In genomic region chr5:66151301-66152188, GRCm38 (mm10) we compare ENCODE assay signal across 8 mouse cellular contexts. TPM values are rescaled to one million over a fixed set of nuclear protein-coding genes. Genes with fewer than 3 reads are reported as not detected.
DNase-seq lines count a peak whose midpoint lies in the region; ATAC-seq lines count a peak whose summit lies in the region.

No protein-coding gene starts in this region.

- ATAC-seq in embryonic facial prominence, embryonic 11.5 days (replicated peaks; ENCODE audit: insufficient number of reproducible peaks, low FRiP score, low TSS enrichment, low read depth) = peak; percentile 61
- ATAC-seq in hematopoietic stem cell, adult 5-6 weeks (replicated peaks in 1 of 2; ENCODE audit: insufficient read depth in 1 of 2, low FRiP score in 2 of 2, low TSS enrichment in 1 of 2, low read depth in 1 of 2, poor library complexity in 2 of 2, severe bottlenecking in 2 of 2) = peak; percentile 50 to 51
- no peak; the same call in 1 of the 2 replicates for ATAC-seq in limb, embryonic 12.5 days (ENCODE audit: insufficient number of reproducible peaks, insufficient read depth, low FRiP score, low TSS enrichment, low read depth)
- ATAC-seq in midbrain, embryonic 15.5 days (replicated peaks) = peak; percentile 65
- ATAC-seq in stomach, embryonic 15.5 days (ENCODE audit: insufficient read depth, low FRiP score, low read depth) = peak; percentile 71; the same call in 1 of the 2 replicates

- peak overlapping the region; percentile 40 for H3K4me3 ChIP-seq in embryonic facial prominence, embryonic 11.5 days (ENCODE audit: low read depth, low read length)
- peak overlapping the region; percentile 54 for H3K4me3 ChIP-seq in limb, embryonic 12.5 days (replicated peaks)
- peak overlapping the region; percentile 37 for H3K4me3 ChIP-seq in midbrain, embryonic 15.5 days
- peak overlapping the region; percentile 54 for H3K4me3 ChIP-seq in stomach, embryonic 15.5 days (replicated peaks)

- WGBS in embryonic facial prominence, embryonic 11.5 days = 5% methylated on average over 36 of the region's 37 CpGs
- WGBS in limb, embryonic 12.5 days = 8% methylated on average over 37 of the region's 37 CpGs
- WGBS in midbrain, embryonic 15.5 days = 7% methylated on average over 37 of the region's 37 CpGs
- WGBS in stomach, embryonic 15.5 days = 13% methylated on average over 37 of the region's 37 CpGs

- peak overlapping the region; percentile 73 for H3K27ac ChIP-seq in embryonic facial prominence, embryonic 11.5 days (replicated peaks; ENCODE audit: low read depth, low read length)
- peak overlapping the region; percentile 53; the same call in 1 of the 2 replicates for H3K27ac ChIP-seq in limb, embryonic 12.5 days
- H3K27ac ChIP-seq in midbrain, embryonic 15.5 days = no peak overlapping the region; the same call in 1 of the 2 replicates
- peak overlapping the region; percentile 98 for H3K27ac ChIP-seq in stomach, embryonic 15.5 days

- H3K27me3 ChIP-seq in embryonic facial prominence, embryonic 11.5 days (ENCODE audit: control insufficient read depth, insufficient read depth, low read length) = peaks cover 11% of the 10 kb centered on the region; the same call in 1 of the 2 replicates
- H3K27me3 ChIP-seq in limb, embryonic 12.5 days = peaks cover 47% of the 10 kb centered on the region
- peaks cover 22% of the 10 kb centered on the region for H3K27me3 ChIP-seq in midbrain, embryonic 15.5 days (replicated peaks)
- 0 out of 2 replicates have a peak, but pooled peaks cover 3% of the 10 kb centered on the region for H3K27me3 ChIP-seq in stomach, embryonic 15.5 days (replicated peaks)

- H3K4me2 ChIP-seq in embryonic facial prominence, embryonic 11.5 days (ENCODE audit: low read depth, low read length) = peak overlapping the region; percentile 92
- H3K4me2 ChIP-seq in limb, embryonic 12.5 days = peak overlapping the region; percentile 94
- peak overlapping the region; percentile 73 for H3K4me2 ChIP-seq in midbrain, embryonic 15.5 days
- peak overlapping the region; percentile 85 for H3K4me2 ChIP-seq in stomach, embryonic 15.5 days

- DNase-seq in heart, adult 11 months = peak; percentile 95
- no peak for DNase-seq in heart, adult 8-10 months (ENCODE audit: low spot score)
- DNase-seq in embryonic facial prominence, embryonic 11.5 days (ENCODE audit: low spot score) = peak; percentile 56
- no peak for DNase-seq in left cerebral cortex, adult 8-10 months (ENCODE audit: low spot score in 2 of 2)

- peaks cover 2% of the 10 kb centered on the region for H3K4me1 ChIP-seq in embryonic facial prominence, embryonic 11.5 days (ENCODE audit: control insufficient read depth, insufficient read depth, low read length)
- H3K4me1 ChIP-seq in limb, embryonic 12.5 days (replicated peaks) = peaks cover 12% of the 10 kb centered on the region
- peaks cover 20% of the 10 kb centered on the region for H3K4me1 ChIP-seq in midbrain, embryonic 15.5 days
- H3K4me1 ChIP-seq in stomach, embryonic 15.5 days = peaks cover 7% of the 10 kb centered on the region

- no peaks in the 10 kb centered on the region for H3K9me3 ChIP-seq in embryonic facial prominence, embryonic 11.5 days (replicated peaks; ENCODE audit: control insufficient read depth, low read length)
- H3K9me3 ChIP-seq in limb, embryonic 12.5 days = no peaks in the 10 kb centered on the region
- no peaks in the 10 kb centered on the region for H3K9me3 ChIP-seq in midbrain, embryonic 15.5 days
- H3K9me3 ChIP-seq in stomach, embryonic 15.5 days = no peaks in the 10 kb centered on the region

- peak overlapping the region; percentile 47 for H3K9ac ChIP-seq in embryonic facial prominence, embryonic 11.5 days (replicated peaks; ENCODE audit: low read length)
- H3K9ac ChIP-seq in limb, embryonic 12.5 days (replicated peaks) = peak overlapping the region; percentile 60
- no peak overlapping the region for H3K9ac ChIP-seq in midbrain, embryonic 15.5 days
- peak overlapping the region; percentile 45 for H3K9ac ChIP-seq in stomach, embryonic 15.5 days

- H3K36me3 ChIP-seq in embryonic facial prominence, embryonic 11.5 days (replicated peaks; ENCODE audit: control insufficient read depth, insufficient read depth, low read depth, low read length) = no peaks in the 10 kb centered on the region
- H3K36me3 ChIP-seq in limb, embryonic 12.5 days = no peaks in the 10 kb centered on the region
- no peaks in the 10 kb centered on the region for H3K36me3 ChIP-seq in midbrain, embryonic 15.5 days (replicated peaks)
- no peaks in the 10 kb centered on the region for H3K36me3 ChIP-seq in stomach, embryonic 15.5 days

RNA-seq across cellular contexts. Expression of gene Rbm47, which starts 21.4 kb away (rescaled TPM):
- 1 to 10 TPM; 1.2 to 2.2 (median 1.5) TPM for total RNA-seq in heart, adult 8-10 months (2022)
- 2.9 and 3.6 TPM in 2 replicates for polyA plus RNA-seq in embryonic facial prominence, embryonic 11.5 days (2014; fragmentation: Nextera tagmentation; extraction: Ambion mirVana)
- 1.9 and 8.6 TPM in 2 replicates for total RNA-seq in hematopoietic stem cell, adult 5-6 weeks (2017)
- polyA plus RNA-seq in limb, embryonic 12.5 days (2016; fragmentation: Nextera tagmentation; extraction: Ambion mirVana) = 1.2 and 2.4 TPM in 2 replicates
- polyA plus RNA-seq in midbrain, embryonic 15.5 days (2015; fragmentation: Nextera tagmentation; extraction: Ambion mirVana) = 3.3 and 3.5 TPM in 2 replicates
- 80.6 and 88.2 TPM in 2 replicates for polyA plus RNA-seq in stomach, embryonic 15.5 days (2015; fragmentation: Nextera tagmentation; extraction: Ambion mirVana)
- total RNA-seq in left cerebral cortex, adult 8-10 months (2022) = 1 to 10 TPM in 3 of 4 experiments, under 1 TPM in 1; 0.70 to 3.3 (median 1.9) TPM

Comparison
In these comparisons a context has a peak if more than half of its experiments do, and no peak if none do; other contexts are left out.
1. DNase-seq: peak in heart, adult 11 months (single experiment) and embryonic facial prominence, embryonic 11.5 days (single experiment); none in heart, adult 8-10 months (single experiment) and left cerebral cortex, adult 8-10 months (0 of 2).
2. RNA of gene Rbm47, which starts 21.4 kb away (polyA plus RNA-seq): 80.6 to 88.2 TPM in stomach, embryonic 15.5 days; 3.3 to 3.5 TPM in midbrain, embryonic 15.5 days, 2.9 to 3.6 TPM in embryonic facial prominence, embryonic 11.5 days and 1.2 to 2.4 TPM in limb, embryonic 12.5 days; every median in the first group is over 10 times any median in the second.
3. Peak in every context shown above with its lines, with median percentiles within 50 percentile points of each other: H3K4me2 ChIP-seq and H3K4me3 ChIP-seq.